In genomic region chr2:150770747-150771146, GRCm38 (mm10) we compare ENCODE assay signal across 9 mouse cellular contexts. TPM values are rescaled to one million over a fixed set of nuclear protein-coding genes. Genes with fewer than 3 reads are reported as not detected.
A peak's percentile ranks its signal among the peaks of the same experiment; 100 is the strongest.
DNase-seq lines count a peak whose midpoint lies in the region; ATAC-seq lines count a peak whose summit lies in the region.
"Had no signal": no experiment of that assay in that cellular context is flagged by ENCODE, and none has a peak within 500 bp of the region (broad histone marks: within the 10 kb centered on the region; RNA-seq: fewer than 3 reads in every experiment).

No protein-coding gene starts in this region.

- peak overlapping the region; percentile 39 for H3K4me2 ChIP-seq in heart, embryonic 13.5 days
- no peak overlapping the region for H3K4me2 ChIP-seq in kidney, embryonic 15.5 days
- no peak overlapping the region for H3K4me2 ChIP-seq in midbrain, embryonic 13.5 days (replicated peaks)

- ATAC-seq in heart, embryonic 13.5 days (ENCODE audit: extremely low read depth, insufficient number of reproducible peaks, low FRiP score, low TSS enrichment), result peak; percentile 65; the same call in 1 of the 2 replicates
- peak; percentile 81 for ATAC-seq in kidney, embryonic 15.5 days (replicated peaks; ENCODE audit: low FRiP score)
- peak; percentile 57; the same call in 1 of the 2 replicates for ATAC-seq in midbrain, embryonic 13.5 days

- H3K9me3 ChIP-seq in heart, embryonic 13.5 days, result no peaks in the 10 kb centered on the region
- H3K9me3 ChIP-seq in kidney, embryonic 15.5 days (replicated peaks), result no peaks in the 10 kb centered on the region
- H3K9me3 ChIP-seq in midbrain, embryonic 13.5 days, result no peaks in the 10 kb centered on the region

- 15% methylated on average over 1 of the region's 1 CpGs for WGBS in heart, embryonic 13.5 days
- WGBS in kidney, embryonic 15.5 days, result 21% methylated on average over 1 of the region's 1 CpGs
- 78% methylated on average over 1 of the region's 1 CpGs for WGBS in midbrain, embryonic 13.5 days

- peaks cover 19% of the 10 kb centered on the region; the same call in 1 of the 2 replicates for H3K36me3 ChIP-seq in heart, embryonic 13.5 days
- H3K36me3 ChIP-seq in kidney, embryonic 15.5 days, result peaks cover 28% of the 10 kb centered on the region
- peaks cover 52% of the 10 kb centered on the region for H3K36me3 ChIP-seq in midbrain, embryonic 13.5 days

- DNase-seq in cerebellum, postnatal 36 days, result peak; percentile 27 to 36
- no peak for DNase-seq in cerebellum, adult 11 months
- peak; percentile 72 for DNase-seq in NIH3T3 (ENCODE audit: low read depth)
- no peak for DNase-seq in yolk sac, embryonic 10.5 days (ENCODE audit: low spot score)
- no peak for DNase-seq in cerebellum, adult 9-10 months

- H3K27ac ChIP-seq in heart, embryonic 13.5 days (replicated peaks), result peak overlapping the region; percentile 98
- peak overlapping the region; percentile 76 for H3K27ac ChIP-seq in kidney, embryonic 15.5 days
- H3K27ac ChIP-seq in midbrain, embryonic 13.5 days, result no peak overlapping the region
- H3K27ac ChIP-seq: liver, embryonic 14.5 days had no signal

- peaks cover 88% of the 10 kb centered on the region for H3K4me1 ChIP-seq in heart, embryonic 13.5 days
- H3K4me1 ChIP-seq in kidney, embryonic 15.5 days, result peaks cover 26% of the 10 kb centered on the region
- no peaks in the 10 kb centered on the region; the same call in 1 of the 2 replicates for H3K4me1 ChIP-seq in midbrain, embryonic 13.5 days (replicated peaks)

- no peaks in the 10 kb centered on the region for H3K27me3 ChIP-seq in heart, embryonic 13.5 days (replicated peaks)
- H3K27me3 ChIP-seq in kidney, embryonic 15.5 days, result no peaks in the 10 kb centered on the region
- H3K27me3 ChIP-seq in midbrain, embryonic 13.5 days, result no peaks in the 10 kb centered on the region

- H3K4me3 ChIP-seq in heart, embryonic 13.5 days, result no peak overlapping the region
- H3K4me3 ChIP-seq in kidney, embryonic 15.5 days (replicated peaks), result no peak overlapping the region
- no peak overlapping the region for H3K4me3 ChIP-seq in midbrain, embryonic 13.5 days (replicated peaks)

- peak overlapping the region; percentile 72 for H3K9ac ChIP-seq in heart, embryonic 13.5 days
- no peak overlapping the region; the same call in 1 of the 2 replicates for H3K9ac ChIP-seq in kidney, embryonic 15.5 days
- no peak overlapping the region for H3K9ac ChIP-seq in midbrain, embryonic 13.5 days (replicated peaks)
- H3K9ac ChIP-seq: liver, embryonic 14.5 days had no signal

RNA-seq across cellular contexts. Expression of gene Pygb, which starts 15.8 kb away (rescaled TPM):
- polyA plus RNA-seq in heart, embryonic 13.5 days (2015; fragmentation: Nextera tagmentation; extraction: Ambion mirVana), result 185 and 195 TPM in 2 replicates
- 77.3 and 88.3 TPM in 2 replicates for polyA plus RNA-seq in kidney, embryonic 15.5 days (2015; fragmentation: Nextera tagmentation; extraction: Ambion mirVana)
- 66.0 and 72.5 TPM in 2 replicates for polyA plus RNA-seq in midbrain, embryonic 13.5 days (2015; fragmentation: Nextera tagmentation; extraction: Ambion mirVana)

RNA-seq across cellular contexts. Expression of gene Entpd6, which starts 21.9 kb away (rescaled TPM):
- 22.5 and 23.1 TPM in 2 replicates for polyA plus RNA-seq in heart, embryonic 13.5 days (2015; fragmentation: Nextera tagmentation; extraction: Ambion mirVana)
- polyA plus RNA-seq in kidney, embryonic 15.5 days (2015; fragmentation: Nextera tagmentation; extraction: Ambion mirVana), result 27.8 and 31.7 TPM in 2 replicates
- polyA plus RNA-seq in midbrain, embryonic 13.5 days (2015; fragmentation: Nextera tagmentation; extraction: Ambion mirVana), result 43.0 and 47.6 TPM in 2 replicates

Comparison
In these comparisons a context has a peak if more than half of its experiments do, and no peak if none do; other contexts are left out.
1. DNase-seq: peak in cerebellum, postnatal 36 days (2 of 2) and NIH3T3 (single experiment); none in cerebellum, adult 11 months (single experiment), yolk sac, embryonic 10.5 days (single experiment) and cerebellum, adult 9-10 months (single experiment).
2. Peak in every context shown above with its lines, with median percentiles within 50 percentile points of each other: ATAC-seq.